Mouse (Mus musculus): Measurements from ENCODE around the gene Snx7. TPM values are rescaled to one million over a fixed set of nuclear protein-coding genes. Genes with fewer than 3 reads are reported as not detected.

Snx7 gene
- polyA plus RNA-seq (2014; fragmentation: Illumina TruSeq; extraction: RNeasy Lipid Tissue Mini Kit (QIAGEN cat#74804)), result 25.7 TPM

GRCm38 (mm10) chr3:117868637-117869323, at the start of gene Snx7:
Snx7 (minus strand) TSS chr3:117868936.

